Mouse (Mus musculus) gastrocnemius, postnatal 25 days (tissue): ENCODE measurements around the gene Hexdc. TPM values are rescaled to one million over a fixed set of nuclear protein-coding genes. Genes with fewer than 3 reads are reported as not detected.

Source experiments
- DNase-seq: peaks from one replicate; pipeline ENCODE4 v3.0.0; 2022
- long read RNA-seq, 2 experiments: library from polyadenylated mRNA; stranded (forward); transcript quantifications; one replicate each; pipeline ENCODE4 v2.0.0; 2021
- total RNA-seq, 2 experiments: library from RNA; stranded (reverse); gene quantifications; 1 replicate in 1 of 2; 2 replicates in 1 of 2; pipeline ENCODE4 v1.2.3; 2021

The Hexdc gene
- total RNA-seq: 1 to 10 TPM; 4.8 to 6.9 TPM
- long read RNA-seq, experiment 1, partial matches to known transcripts: 0 of 1 reads
- long read RNA-seq, experiment 1, other reads (novel, unspliced or antisense): 1 of 1 reads
- long read RNA-seq, experiment 2, partial matches to known transcripts: 2 of 7 reads
- long read RNA-seq, experiment 2, other reads (novel, unspliced or antisense): 4 of 7 reads

GRCm38 (mm10) chr11:121204161-121205006 lies at the start of gene Hexdc, which contains the start of gene Ogfod3:
TSS of gene Hexdc (plus strand) at chr11:121204433.
TSS of gene Ogfod3 (minus strand) at chr11:121204711.
- peak; percentile 94 for DNase-seq

GRCm38 (mm10) chr11:121156411-121156891 lies 47.8 kb upstream of the Hexdc start:
- DNase-seq: peak; percentile 75

- DNase-seq: no peak
Measured at GRCm38 (mm10) chr11:121159971-121160370, 44.3 kb upstream of the Hexdc start, which contains the start of gene Uts2r. TSS of gene Uts2r (plus strand) at chr11:121160271.

- peak; percentile 82 for DNase-seq
Measured at GRCm38 (mm10) chr11:121160636-121161346, 43.4 kb upstream of the Hexdc start.

GRCm38 (mm10) chr11:121163751-121164150 lies 40.5 kb upstream of the Hexdc start:
- DNase-seq: no peak

GRCm38 (mm10) chr11:121173203-121173602 lies 31.0 kb upstream of the Hexdc start:
- peak; percentile 70 for DNase-seq

GRCm38 (mm10) chr11:121174234-121174633 lies 30.0 kb upstream of the Hexdc start:
- no peak for DNase-seq

- no peak for DNase-seq
Measured at GRCm38 (mm10) chr11:121176285-121177270, 27.7 kb upstream of the Hexdc start.

GRCm38 (mm10) chr11:121189681-121190080 lies 14.6 kb upstream of the Hexdc start:
- DNase-seq: peak; percentile 26

- DNase-seq: no peak
Measured at GRCm38 (mm10) chr11:121192742-121193141, 11.5 kb upstream of the Hexdc start.

GRCm38 (mm10) chr11:121193415-121193814 lies 10.8 kb upstream of the Hexdc start:
- no peak for DNase-seq

- DNase-seq: no peak
Measured at GRCm38 (mm10) chr11:121198622-121199021, 5.6 kb upstream of the Hexdc start.

- DNase-seq: no peak
Measured at GRCm38 (mm10) chr11:121199851-121200250, 4.4 kb upstream of the Hexdc start.

- DNase-seq: no peak
Measured at GRCm38 (mm10) chr11:121200781-121201180, 3.5 kb upstream of the Hexdc start.

- DNase-seq: no peak
Measured at GRCm38 (mm10) chr11:121201436-121202198, 2.6 kb upstream of the Hexdc start.

GRCm38 (mm10) chr11:121203859-121204160 lies 423 bp upstream of the Hexdc start:
- DNase-seq: no peak

- peak; percentile 37 for DNase-seq
Measured at GRCm38 (mm10) chr11:121216831-121217230, 12.6 kb downstream of the Hexdc start.

- DNase-seq: no peak
Measured at GRCm38 (mm10) chr11:121219776-121220175, 15.5 kb downstream of the Hexdc start.

- no peak for DNase-seq
Measured at GRCm38 (mm10) chr11:121220771-121221170, 16.5 kb downstream of the Hexdc start.

- DNase-seq: no peak
Measured at GRCm38 (mm10) chr11:121221321-121222010, 17.2 kb downstream of the Hexdc start.
